Mouse (Mus musculus) bone marrow macrophage, adult 2 months (primary cell): ENCODE measurements around the gene Dnaaf3.

Experiments
- CTCF ChIP-seq: IDR thresholded peaks from 2 replicates; pipeline ENCODE4 v1.5.1; 2012; ENCODE audit warnings: low read depth, mild to moderate bottlenecking, low read length, moderate library complexity
- POLR2A ChIP-seq: IDR thresholded peaks from 2 replicates; pipeline ENCODE4 v1.6.1; 2012; ENCODE audit warnings: mild to moderate bottlenecking, low read depth, low read length, borderline replicate concordance

DNA sequence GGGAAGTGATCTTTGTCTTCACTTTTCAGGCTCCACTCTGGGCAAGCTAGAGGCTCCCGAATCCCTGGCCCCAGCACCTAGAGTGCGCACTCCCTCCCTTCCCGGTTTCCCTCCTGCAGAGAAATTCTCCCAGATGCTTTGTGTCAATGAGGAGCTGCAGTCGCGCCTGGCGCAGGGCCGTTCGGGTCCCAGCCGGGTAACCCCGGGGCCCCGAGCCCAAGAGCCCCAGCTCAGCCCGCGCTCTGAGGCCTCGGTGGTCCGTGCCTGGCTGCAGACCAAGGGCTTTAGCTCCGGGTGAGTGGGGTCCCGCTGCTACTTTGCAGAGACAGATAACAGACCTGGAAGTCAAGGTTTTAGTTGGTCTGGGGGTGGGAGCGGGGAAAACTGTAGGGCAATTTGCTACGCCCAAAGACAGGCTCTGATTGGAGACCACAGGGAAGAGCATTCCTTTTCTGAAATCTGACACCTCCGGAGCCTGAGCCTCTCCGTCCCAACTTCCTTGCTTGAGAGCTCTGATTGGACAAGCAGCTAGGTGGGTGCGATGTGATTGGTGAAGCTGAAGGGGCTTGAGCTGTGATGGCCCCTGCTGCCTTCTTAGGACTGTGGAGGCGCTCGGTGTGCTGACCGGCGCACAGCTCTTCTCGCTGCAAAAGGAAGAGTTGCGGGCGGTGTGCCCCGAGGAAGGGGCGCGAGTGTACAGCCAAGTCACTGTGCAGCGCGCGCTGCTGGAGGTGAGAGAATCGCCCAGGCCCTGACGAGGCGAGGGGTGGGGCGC, 54.0 kb downstream of the Dnaaf3 start:
- no peak for TF ChIP-seq POLR2A
- no peak for TF ChIP-seq CTCF
